Mouse (Mus musculus) neural tube, embryonic 11.5 days (tissue): ENCODE data around the gene Glce. TPM values are rescaled to one million over a fixed set of nuclear protein-coding genes. Genes with fewer than 3 reads are reported as not detected.

ENCODE experiments used
- ATAC-seq: fragments of 200-750 bp; cut with Nextera tagmentation; 2 replicates; pipeline ENCODE4 v1.8.0; 2017; ENCODE audit warnings: moderate number of reproducible peaks, mild to moderate bottlenecking, moderate TSS enrichment, moderate library complexity; ENCODE audit not compliant: insufficient read depth, low FRiP score, low TSS enrichment
- DNase-seq: peaks from one replicate; pipeline ENCODE4 v3.0.0-alpha.2; 2015; ENCODE audit warnings: low spot score
- H3K27ac ChIP-seq: fragments of 300-500 bp; sonication (generic); 2 replicates; pipeline ENCODE4 v1.5.1; 2014; ENCODE audit warnings: low read depth, mild to moderate bottlenecking, low read length
- H3K27me3 ChIP-seq: fragments of 300-500 bp; sonication (generic); 2 replicates; pipeline ENCODE4 v1.6.1; 2014; ENCODE audit warnings: mild to moderate bottlenecking, low read length, mixed read lengths; ENCODE audit not compliant: control insufficient read depth, insufficient read depth
- H3K36me3 ChIP-seq: fragments of 300-500 bp; sonication (generic); 2 replicates; pipeline ENCODE4 v1.6.1; 2014; ENCODE audit warnings: mild to moderate bottlenecking, low read length, moderate library complexity, mixed read lengths; ENCODE audit not compliant: control insufficient read depth, insufficient read depth
- H3K4me1 ChIP-seq: fragments of 300-500 bp; sonication (generic); 2 replicates; pipeline ENCODE4 v1.6.1; 2014; ENCODE audit warnings: low read length, mixed read lengths; ENCODE audit not compliant: control insufficient read depth, insufficient read depth
- H3K4me2 ChIP-seq: fragments of 300-500 bp; sonication (generic); 2 replicates; pipeline ENCODE4 v1.6.1; 2014; ENCODE audit warnings: low read depth, mild to moderate bottlenecking, moderate library complexity
- H3K4me3 ChIP-seq: fragments of 300-500 bp; sonication (generic); 2 replicates; pipeline ENCODE4 v1.5.1; 2014; ENCODE audit warnings: low read depth, low read length
- H3K9ac ChIP-seq: fragments of 300-500 bp; sonication (generic); 2 replicates; pipeline ENCODE4 v1.6.1; 2014; ENCODE audit warnings: mild to moderate bottlenecking, low read length
- H3K9me3 ChIP-seq: fragments of 300-500 bp; sonication (generic); 2 replicates; pipeline ENCODE4 v1.6.1; 2016; ENCODE audit warnings: low read length; ENCODE audit not compliant: control insufficient read depth
- WGBS: fragments of 180-500 bp; shearing (Covaris S2); extraction: QIAGEN DNeasy Blood & Tissue Kit; methylation state at CpG from one replicate; pipeline ENCODE4 v1.1.7; 2014; 5-methylcytosine and 5-hydroxymethylcytosine counted together
- polyA plus RNA-seq: library from polyadenylated mRNA; unstranded; fragments of >200 nt; fragmentation: Nextera tagmentation; extraction: Ambion mirVana; gene quantifications from 2 replicates; pipeline ENCODE4 v1.2.1, GENCODE M21; 2014

Gene Glce
- polyA plus RNA-seq, 1 experiment from 2014 or later: 24.6 TPM

DNA sequence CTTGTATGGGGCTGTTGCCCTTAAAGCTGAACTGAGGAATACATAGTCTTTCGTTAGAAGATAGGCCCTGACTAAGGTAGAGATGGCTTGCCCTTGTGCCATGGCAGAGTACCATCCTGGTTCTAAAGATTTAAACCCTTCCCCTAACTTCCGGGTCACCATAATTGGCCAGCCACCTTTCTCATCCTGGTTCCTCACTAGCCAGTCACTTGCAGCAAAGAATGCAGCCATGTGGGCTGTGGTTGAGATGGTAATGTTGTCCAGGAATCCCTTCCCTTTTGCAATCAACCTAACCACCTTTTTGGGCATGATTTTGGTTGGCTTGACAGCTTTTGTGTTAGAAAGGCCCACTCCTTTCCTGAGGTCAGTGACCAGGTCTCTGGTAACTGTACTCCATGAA, 62.0 kb downstream of the Glce start:
- Histone ChIP-seq H3K9me3 (no peaks in the 10 kb centered on the region), H3K4me1 (no peaks in the 10 kb centered on the region), H3K4me3 (no peak overlapping the region), H3K36me3 (no peaks in the 10 kb centered on the region), H3K27me3 (no peaks in the 10 kb centered on the region), H3K9ac (no peak overlapping the region), H3K4me2 (no peak overlapping the region), H3K27ac (no peak overlapping the region)
- DNase-seq (no peak), ATAC-seq (no peak)
- WGBS: 90% methylated on average over 2 of the region's 2 CpGs

DNA sequence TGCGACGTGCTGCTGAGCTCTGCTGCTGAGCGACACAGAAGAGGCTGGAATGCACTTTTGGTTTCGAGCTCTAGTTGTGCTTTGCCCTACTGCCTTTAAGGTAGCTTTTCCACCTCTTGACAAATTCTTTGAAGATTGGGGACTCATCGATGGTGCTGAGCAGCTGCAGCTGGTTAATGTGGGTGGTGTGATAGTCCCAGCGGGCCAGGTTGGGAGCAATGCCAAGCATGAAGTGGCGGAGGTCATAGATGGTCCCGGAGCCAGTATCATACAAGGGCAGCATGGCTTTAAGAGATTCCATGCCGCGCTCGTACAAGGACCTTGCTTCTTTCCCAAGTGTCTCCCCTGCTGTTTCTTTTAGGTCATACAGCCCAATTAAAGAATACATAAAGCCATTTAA, 62.5 kb downstream of the Glce start:
- H3K4me2 ChIP-seq: no peak overlapping the region
- no peak for DNase-seq
- no peaks in the 10 kb centered on the region for H3K4me1 ChIP-seq
- no peaks in the 10 kb centered on the region for H3K9me3 ChIP-seq
- H3K27me3 ChIP-seq: no peaks in the 10 kb centered on the region
- H3K9ac ChIP-seq: no peak overlapping the region
- H3K36me3 ChIP-seq: no peaks in the 10 kb centered on the region
- no peak overlapping the region for H3K4me3 ChIP-seq
- no peak overlapping the region for H3K27ac ChIP-seq
- ATAC-seq: no peak
- 92% methylated on average over 11 of the region's 11 CpGs for WGBS

DNA sequence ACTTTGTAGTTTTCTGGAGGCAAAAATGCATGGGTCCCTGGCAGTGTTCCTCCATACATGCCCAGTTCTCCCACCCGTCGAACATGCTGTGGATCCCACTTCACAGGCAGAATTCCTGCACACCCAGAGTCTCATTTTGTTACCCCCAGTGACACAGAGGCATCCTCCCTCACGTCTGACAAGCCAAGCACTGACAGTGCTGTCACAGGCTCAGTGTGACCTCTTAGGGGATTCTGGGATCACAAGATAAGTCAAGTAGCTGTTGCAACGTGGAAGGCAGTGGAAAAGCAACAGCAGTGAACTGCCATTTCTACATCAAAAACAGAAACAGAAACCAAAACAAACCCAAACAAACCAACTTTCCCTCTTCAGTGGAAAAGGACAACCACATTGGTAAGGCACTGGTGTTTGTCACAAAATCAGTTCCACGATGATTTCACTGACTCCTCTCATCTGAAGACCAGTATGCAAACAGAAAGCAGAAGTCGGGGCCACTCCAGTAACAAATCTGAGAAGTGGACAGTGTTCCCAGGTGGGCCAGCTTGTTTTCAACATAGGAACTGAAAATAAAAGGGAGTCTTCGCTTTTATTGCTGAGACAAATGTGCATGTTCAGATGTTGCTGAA, 64.5 kb downstream of the Glce start:
- ATAC-seq (no peak), DNase-seq (no peak)
- no peak overlapping the region for H3K4me2 ChIP-seq
- H3K9me3 ChIP-seq: no peaks in the 10 kb centered on the region
- H3K4me3 ChIP-seq: no peak overlapping the region
- no peak overlapping the region for H3K9ac ChIP-seq
- H3K4me1 ChIP-seq: no peaks in the 10 kb centered on the region
- H3K36me3 ChIP-seq: no peaks in the 10 kb centered on the region
- WGBS: 82% methylated on average over 7 of the region's 7 CpGs
- no peak overlapping the region for H3K27ac ChIP-seq
- H3K27me3 ChIP-seq: no peaks in the 10 kb centered on the region

DNA sequence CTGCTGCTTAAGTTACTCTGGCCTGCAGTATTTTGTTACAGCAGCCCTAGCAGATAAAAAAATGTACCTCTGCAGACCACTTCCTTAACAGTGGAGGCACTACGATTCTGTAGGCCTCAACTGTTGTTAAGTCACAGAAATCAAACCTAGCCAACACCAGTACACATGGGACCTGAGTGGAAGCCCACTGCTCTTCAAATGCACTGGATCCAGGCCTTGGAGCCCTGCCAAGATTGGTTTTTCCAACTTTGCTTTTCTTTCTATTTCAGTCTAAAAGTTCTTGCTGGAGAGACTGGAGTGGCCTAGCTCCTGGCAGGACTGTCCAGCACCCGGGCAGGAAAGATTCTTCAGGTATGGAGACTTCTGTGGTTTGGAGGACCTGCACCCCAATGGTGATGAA, 66.2 kb downstream of the Glce start:
- Histone ChIP-seq H3K27me3 (no peaks in the 10 kb centered on the region), H3K27ac (no peak overlapping the region), H3K36me3 (no peaks in the 10 kb centered on the region), H3K9ac (no peak overlapping the region), H3K9me3 (no peaks in the 10 kb centered on the region), H3K4me3 (no peak overlapping the region), H3K4me1 (no peaks in the 10 kb centered on the region), H3K4me2 (no peak overlapping the region)
- ATAC-seq: no peak
- 81% methylated on average over 2 of the region's 2 CpGs for WGBS
- no peak for DNase-seq

DNA sequence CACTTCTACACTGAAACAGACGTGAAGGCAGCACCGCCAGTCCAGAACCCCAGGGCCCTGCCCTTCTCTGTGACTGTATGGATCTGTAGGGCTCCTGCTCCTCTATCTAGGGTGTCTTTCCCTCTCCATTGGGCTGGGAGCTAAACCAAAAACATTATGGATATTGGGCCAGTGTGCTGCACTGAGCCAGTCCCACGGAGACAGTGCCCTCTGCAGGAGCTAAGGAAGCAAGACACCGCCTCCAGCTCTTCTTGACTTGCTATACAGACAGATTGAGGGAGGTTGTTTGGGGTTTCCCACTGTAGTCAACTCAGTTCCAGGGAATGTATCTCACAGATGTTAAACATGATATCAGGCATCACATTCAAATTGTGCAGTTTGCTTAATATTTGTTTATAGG, 71.7 kb downstream of the Glce start:
- Histone ChIP-seq H3K27ac (no peak overlapping the region), H3K9ac (no peak overlapping the region), H3K4me3 (no peak overlapping the region), H3K9me3 (no peaks in the 10 kb centered on the region), H3K4me1 (no peaks in the 10 kb centered on the region), H3K36me3 (no peaks in the 10 kb centered on the region), H3K4me2 (no peak overlapping the region), H3K27me3 (no peaks in the 10 kb centered on the region)
- ATAC-seq (no peak), DNase-seq (peak; percentile 29)
- WGBS: 51% methylated on average over 4 of the region's 4 CpGs

DNA sequence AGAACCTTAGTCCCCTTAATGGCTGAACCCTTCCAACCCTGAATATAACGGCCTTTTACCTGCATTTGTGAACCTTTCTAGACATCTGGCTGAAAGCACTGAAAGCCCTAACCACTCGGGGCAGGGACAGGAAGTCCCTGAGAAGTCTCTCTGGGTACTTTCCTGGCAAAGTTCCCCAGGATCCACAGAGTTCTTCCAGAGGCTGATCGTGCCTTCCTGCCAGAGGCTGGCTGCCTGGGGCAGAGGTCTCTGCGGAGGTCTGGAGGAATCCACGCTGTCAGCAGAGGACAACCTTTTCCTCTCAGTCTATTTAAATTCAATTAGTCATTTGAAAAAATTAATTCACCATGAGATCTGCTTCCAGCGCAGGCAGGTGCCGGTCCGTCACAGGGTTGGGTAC, 73.3 kb downstream of the Glce start:
- H3K36me3 ChIP-seq: no peaks in the 10 kb centered on the region
- no peak overlapping the region for H3K4me3 ChIP-seq
- no peak for ATAC-seq
- no peaks in the 10 kb centered on the region for H3K9me3 ChIP-seq
- H3K9ac ChIP-seq: no peak overlapping the region
- H3K4me1 ChIP-seq: no peaks in the 10 kb centered on the region
- WGBS: 79% methylated on average over 8 of the region's 8 CpGs
- H3K4me2 ChIP-seq: no peak overlapping the region
- H3K27me3 ChIP-seq: no peaks in the 10 kb centered on the region
- H3K27ac ChIP-seq: no peak overlapping the region
- no peak for DNase-seq

DNA sequence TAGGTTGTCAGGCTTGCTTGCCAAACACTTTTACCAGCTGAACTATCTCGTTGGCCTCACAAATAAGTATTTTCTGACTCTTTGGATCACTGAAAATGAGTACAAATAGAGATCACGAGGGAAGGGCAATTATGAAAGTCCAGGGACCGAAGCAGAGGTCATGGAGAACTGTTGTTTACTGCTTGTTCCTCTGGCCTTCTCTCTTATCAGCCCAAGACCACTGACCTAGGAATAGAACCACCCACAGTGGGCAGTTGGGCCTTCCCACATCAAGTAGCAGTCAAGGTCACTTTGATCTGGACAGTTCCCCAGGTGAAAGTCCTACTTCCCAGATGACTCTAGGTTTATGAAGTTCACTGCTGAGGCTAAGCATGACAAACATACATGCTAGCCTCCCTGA, 80.3 kb downstream of the Glce start:
- 86% methylated on average over 3 of the region's 3 CpGs for WGBS

DNA sequence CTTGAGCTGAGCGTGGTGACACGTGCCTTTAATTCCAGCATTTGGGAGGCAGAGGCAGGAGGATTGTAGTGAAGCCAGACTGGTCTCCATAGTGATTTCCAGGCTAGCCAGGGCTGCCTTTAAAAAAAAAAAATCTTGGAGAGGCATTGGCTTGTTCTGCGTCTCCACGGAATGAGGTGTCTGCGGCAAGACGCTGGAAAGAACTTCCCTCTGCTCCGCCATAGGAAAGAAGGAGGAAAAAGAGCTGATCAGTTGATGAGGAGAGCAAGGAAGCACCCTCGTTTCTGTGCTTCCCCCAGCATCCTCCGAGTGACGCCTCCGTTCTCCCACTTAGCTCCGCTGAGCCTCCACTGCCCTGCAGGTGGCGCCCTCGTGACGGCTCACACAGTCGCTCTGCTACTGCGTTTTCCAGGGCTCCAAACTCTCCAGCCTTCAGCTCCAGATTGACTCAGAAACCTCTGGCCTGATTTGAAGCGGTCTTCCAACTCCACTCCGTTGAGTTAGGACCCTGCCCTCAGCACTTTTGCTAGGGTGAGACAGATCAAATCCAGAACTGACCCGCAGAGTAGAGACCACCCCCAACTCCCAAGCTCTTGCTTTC, 82.3 kb downstream of the Glce start:
- H3K4me3 ChIP-seq: peak overlapping the region; percentile 13; the same call in 1 of the 2 replicates

More for the DNA sequence above, 80.3 kb downstream of the Glce start:
- no peak overlapping the region for H3K4me2 ChIP-seq
- ATAC-seq: no peak
- no peaks in the 10 kb centered on the region for H3K27me3 ChIP-seq
- no peaks in the 10 kb centered on the region for H3K4me1 ChIP-seq
- no peaks in the 10 kb centered on the region for H3K9me3 ChIP-seq
- no peak overlapping the region for H3K4me3 ChIP-seq
- no peak for DNase-seq
- no peaks in the 10 kb centered on the region for H3K36me3 ChIP-seq
- H3K27ac ChIP-seq: no peak overlapping the region
- H3K9ac ChIP-seq: no peak overlapping the region

DNA sequence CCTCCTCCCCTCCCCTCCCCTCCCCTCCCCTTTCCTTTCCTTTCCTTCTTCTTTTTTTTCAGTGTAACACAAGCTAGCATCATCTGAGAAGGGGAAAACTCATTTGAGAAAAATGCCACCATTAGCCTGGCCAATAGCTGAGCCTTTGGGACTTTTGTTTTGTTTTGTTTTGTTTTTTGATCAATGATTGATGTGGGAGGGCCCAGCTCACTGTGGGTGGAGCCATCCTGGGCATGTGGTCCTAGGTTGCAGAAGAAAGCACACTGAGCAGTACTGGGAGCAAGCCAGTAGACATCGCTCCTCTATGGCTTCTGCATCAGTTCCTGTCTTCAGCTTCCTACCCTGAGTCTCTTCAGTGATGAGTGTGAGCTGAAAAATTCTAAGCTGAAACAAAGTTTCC, 86.6 kb downstream of the Glce start:
- H3K9me3 ChIP-seq: no peaks in the 10 kb centered on the region
- H3K36me3 ChIP-seq: no peaks in the 10 kb centered on the region
- H3K9ac ChIP-seq: no peak overlapping the region
- 76% methylated on average over 1 of the region's 1 CpGs for WGBS
- H3K4me3 ChIP-seq: no peak overlapping the region
- H3K27ac ChIP-seq: no peak overlapping the region
- DNase-seq (no peak), ATAC-seq (no peak)
- H3K4me1 ChIP-seq: no peaks in the 10 kb centered on the region
- H3K27me3 ChIP-seq: no peaks in the 10 kb centered on the region
- no peak overlapping the region for H3K4me2 ChIP-seq

More for the DNA sequence above, 82.3 kb downstream of the Glce start:
- H3K36me3 ChIP-seq: no peaks in the 10 kb centered on the region
- peak overlapping the region; percentile 29 for H3K4me2 ChIP-seq
- H3K27ac ChIP-seq: no peak overlapping the region
- no peak overlapping the region for H3K9ac ChIP-seq
- WGBS: 5% methylated on average over 20 of the region's 20 CpGs
- ATAC-seq (no peak), DNase-seq (peak; percentile 90)
- H3K27me3 ChIP-seq: no peaks in the 10 kb centered on the region
- H3K4me1 ChIP-seq: no peaks in the 10 kb centered on the region
- no peaks in the 10 kb centered on the region for H3K9me3 ChIP-seq
